Comparison of ENCODE assay signal across 8 mouse cellular contexts in genomic region chr2:152397680-152398435, GRCm38 (mm10). TPM values are rescaled to one million over a fixed set of nuclear protein-coding genes. Genes with fewer than 3 reads are reported as not detected.
DNase-seq lines count a peak whose midpoint lies in the region; ATAC-seq lines count a peak whose summit lies in the region.

Gene Sox12 (minus strand): TSS chr2:152398063.

- WGBS in hindbrain, embryonic 12.5 days: under 1% methylated on average over 47 of the region's 104 CpGs

- H3K27ac ChIP-seq in hindbrain, embryonic 12.5 days: peak within 1 kb of the TSS; percentile 100

- ATAC-seq in hindbrain, embryonic 12.5 days (ENCODE audit: low FRiP score): peak; percentile 73

- H3K9ac ChIP-seq in hindbrain, embryonic 12.5 days: peak within 1 kb of the TSS; percentile 98

- peaks cover 13% of the 10 kb centered on the region; the same call in 1 of the 2 replicates for H3K36me3 ChIP-seq in hindbrain, embryonic 12.5 days

- no peaks in the 10 kb centered on the region for H3K9me3 ChIP-seq in hindbrain, embryonic 12.5 days (replicated peaks)

- H3K4me1 ChIP-seq in hindbrain, embryonic 12.5 days: peaks cover 44% of the 10 kb centered on the region

- peak; percentile 98 for DNase-seq in NIH3T3 (ENCODE audit: low read depth)
- DNase-seq in cerebellum, postnatal 10 days: peak; percentile 100
- DNase-seq in frontal cortex, postnatal 14 days (ENCODE audit: low spot score in 2 of 2): peak; percentile 95 to 98
- peak; percentile 99 for DNase-seq in layer of hippocampus, postnatal 10 days (ENCODE audit: low spot score in 2 of 2)
- DNase-seq in lung, postnatal 10 days: peak; percentile 99
- DNase-seq in ovary, postnatal 14 days (ENCODE audit: low spot score): peak; percentile 98
- peak; percentile 84 to 92 for DNase-seq in thymus, postnatal 10 days (ENCODE audit: low spot score in 2 of 2)

- peak within 1 kb of the TSS; percentile 76 for H3K4me2 ChIP-seq in hindbrain, embryonic 12.5 days (replicated peaks)

- peak within 1 kb of the TSS; percentile 90 for H3K4me3 ChIP-seq in hindbrain, embryonic 12.5 days

- H3K27me3 ChIP-seq in hindbrain, embryonic 12.5 days: no peaks in the 10 kb centered on the region

RNA-seq across cellular contexts. Expression of gene Sox12, which starts in this region (rescaled TPM):
- polyA plus RNA-seq in hindbrain, embryonic 12.5 days (2016; fragmentation: Nextera tagmentation; extraction: Ambion mirVana): 19.5 and 19.6 TPM in 2 replicates
- total RNA-seq in layer of hippocampus, postnatal 10 days (2021): 10 to 100 TPM; 37.5 to 38.1 TPM

Comparison
In these comparisons a context has a peak if more than half of its experiments do, and no peak if none do; other contexts are left out.
1. Peak in every context shown above with its lines: DNase-seq, ATAC-seq, H3K4me3 ChIP-seq and H3K27ac ChIP-seq.